Mouse (Mus musculus) kidney, adult 8-10 months (tissue): ENCODE results near the gene Gas2l3.
A peak's percentile ranks its signal among the peaks of the same experiment; 100 is the strongest.

ENCODE experiments used
- DNase-seq, 2 experiments: peaks; one replicate each; pipeline ENCODE4 v3.0.0; 2022

The Gas2l3 gene

DNA sequence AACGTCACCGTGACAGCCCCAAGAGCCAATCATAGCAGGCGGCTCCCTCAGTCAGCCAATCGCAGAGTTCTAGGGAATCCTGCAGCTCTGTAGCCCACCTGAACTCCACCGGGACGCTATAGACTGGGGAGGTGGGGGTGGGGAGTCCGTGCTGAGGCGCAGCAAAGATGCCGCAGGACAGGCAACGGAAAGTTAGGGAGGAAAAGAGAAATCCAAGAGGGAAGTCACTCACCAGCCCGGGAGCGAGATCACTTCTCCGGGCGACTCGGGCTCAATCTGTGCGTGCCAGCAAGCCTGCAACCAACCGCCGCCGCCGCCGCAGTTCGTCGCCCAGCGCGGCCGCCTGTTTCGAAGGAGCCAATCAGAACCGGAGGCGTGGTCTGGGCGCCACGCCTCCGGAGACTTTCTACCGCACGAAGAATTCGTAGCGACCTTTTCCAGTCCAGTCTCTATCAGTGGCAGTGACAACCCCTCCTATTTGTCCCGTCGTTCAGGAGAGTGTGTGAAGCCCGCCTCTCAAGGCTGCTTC is at the start of gene Gas2l3:
TSS of gene Gas2l3 (minus strand) at position 345 of the 529 bp plus-strand sequence.
- peak; percentile 74 to 85 for DNase-seq

DNA sequence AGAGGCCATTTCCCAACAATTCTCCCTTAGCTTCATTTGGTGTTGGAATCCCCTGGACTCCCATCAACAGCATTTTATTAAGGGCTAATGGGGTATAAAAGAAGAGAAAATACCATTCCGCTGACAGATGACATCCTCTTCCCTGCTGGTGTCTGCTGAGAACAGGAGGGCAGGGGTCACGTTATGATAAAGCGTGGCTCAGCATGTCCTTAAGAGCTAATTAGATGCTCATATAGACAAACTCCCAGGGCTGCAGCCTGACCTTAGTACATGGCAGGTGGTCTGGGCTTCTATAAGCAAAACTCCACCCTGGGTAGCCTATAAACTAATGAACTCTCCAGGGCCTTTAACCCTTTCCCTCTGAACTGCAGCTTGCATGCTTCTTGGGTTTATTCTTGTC is 47.6 kb upstream of the Gas2l3 start:
- DNase-seq = no peak

DNA sequence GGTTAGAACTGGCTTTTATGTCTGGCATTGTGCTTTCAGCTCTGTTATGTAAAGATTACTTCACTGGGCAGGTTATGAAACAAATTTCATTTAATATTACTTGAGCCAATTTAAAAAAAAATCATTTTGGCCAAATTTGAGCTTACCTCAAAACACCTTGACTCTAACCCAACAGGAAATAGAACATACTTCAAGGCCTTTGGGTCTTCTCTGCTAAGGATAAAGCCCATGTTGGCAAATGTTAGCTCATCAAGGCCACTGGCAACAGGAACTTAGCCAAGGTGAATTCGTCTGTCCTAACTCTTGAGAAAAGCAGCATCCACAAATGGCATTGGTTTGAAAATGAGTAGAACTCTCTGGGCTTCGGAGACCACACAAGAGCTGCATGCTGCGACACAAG is 46.5 kb upstream of the Gas2l3 start:
- DNase-seq = no peak

DNA sequence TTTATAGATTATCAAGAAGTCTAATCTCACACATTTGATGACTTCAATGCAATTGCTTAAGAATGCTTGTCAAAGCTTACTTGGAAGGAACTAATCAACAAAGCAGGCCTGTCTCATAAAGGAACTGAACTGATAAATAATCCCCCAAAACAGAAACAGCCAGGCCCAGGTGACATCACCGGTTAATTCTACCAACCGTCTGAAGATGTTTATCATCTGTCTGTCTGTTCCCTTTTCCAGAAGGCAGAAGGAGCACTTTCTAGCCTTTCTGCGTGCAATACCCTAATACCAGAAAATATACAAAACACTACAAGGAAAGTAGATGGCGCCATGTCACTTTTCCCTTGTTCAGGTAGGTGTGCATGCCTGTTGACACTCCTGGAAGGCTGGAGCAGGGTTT is 45.7 kb upstream of the Gas2l3 start:
- DNase-seq = no peak

DNA sequence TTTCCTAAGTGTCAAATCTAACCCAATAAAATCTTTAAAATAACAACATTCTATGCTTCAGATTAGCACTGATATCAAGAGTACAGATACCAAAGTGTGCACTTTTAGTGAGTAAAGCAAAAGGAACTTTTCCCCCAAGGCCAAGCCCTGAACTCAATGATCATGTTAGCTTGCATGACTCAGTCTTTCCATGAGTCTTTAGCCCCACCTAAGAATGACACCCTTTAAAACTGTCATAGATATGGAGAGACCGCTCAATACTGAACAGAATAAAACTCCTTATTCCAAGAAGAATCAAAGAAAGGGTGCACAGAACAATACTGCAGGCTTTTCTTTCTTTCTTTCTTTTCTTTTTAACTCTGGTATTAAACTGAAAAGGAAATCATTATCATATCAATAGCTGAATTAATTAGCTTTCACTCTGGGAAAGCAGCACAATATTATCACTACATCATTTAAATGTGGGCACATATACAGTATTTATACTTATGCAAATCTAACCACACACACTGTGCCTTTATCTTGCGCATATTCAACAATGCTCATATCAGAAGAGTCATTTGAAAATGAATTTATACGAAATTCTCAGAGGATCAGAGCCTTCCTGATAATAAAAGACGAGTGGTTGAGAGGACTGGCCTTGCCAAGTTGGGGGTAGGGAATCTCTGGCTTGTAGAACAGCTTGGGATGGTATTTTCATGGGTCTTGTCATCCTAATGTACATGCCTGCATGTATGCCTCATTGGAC is 43.4 kb upstream of the Gas2l3 start:
- no peak for DNase-seq

DNA sequence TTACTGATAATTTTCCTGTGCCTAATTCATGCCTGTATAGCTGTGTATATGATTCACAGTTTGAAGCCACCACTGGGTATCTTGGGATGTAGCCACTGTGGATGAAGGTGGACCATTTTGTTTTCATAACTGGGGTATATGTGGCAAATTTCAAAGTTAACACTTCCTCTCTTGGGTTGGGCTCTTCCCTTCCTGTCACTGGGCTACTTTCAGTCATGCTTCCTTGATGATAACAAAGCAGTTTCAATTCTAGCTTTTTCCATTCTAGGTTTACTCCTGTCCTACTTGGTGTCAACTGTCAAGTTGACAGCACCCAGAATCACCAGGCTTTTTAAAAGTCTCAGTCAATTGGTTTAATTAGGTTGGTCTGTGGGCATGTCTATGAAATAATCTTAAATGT is 41.1 kb upstream of the Gas2l3 start:
- no peak for DNase-seq

DNA sequence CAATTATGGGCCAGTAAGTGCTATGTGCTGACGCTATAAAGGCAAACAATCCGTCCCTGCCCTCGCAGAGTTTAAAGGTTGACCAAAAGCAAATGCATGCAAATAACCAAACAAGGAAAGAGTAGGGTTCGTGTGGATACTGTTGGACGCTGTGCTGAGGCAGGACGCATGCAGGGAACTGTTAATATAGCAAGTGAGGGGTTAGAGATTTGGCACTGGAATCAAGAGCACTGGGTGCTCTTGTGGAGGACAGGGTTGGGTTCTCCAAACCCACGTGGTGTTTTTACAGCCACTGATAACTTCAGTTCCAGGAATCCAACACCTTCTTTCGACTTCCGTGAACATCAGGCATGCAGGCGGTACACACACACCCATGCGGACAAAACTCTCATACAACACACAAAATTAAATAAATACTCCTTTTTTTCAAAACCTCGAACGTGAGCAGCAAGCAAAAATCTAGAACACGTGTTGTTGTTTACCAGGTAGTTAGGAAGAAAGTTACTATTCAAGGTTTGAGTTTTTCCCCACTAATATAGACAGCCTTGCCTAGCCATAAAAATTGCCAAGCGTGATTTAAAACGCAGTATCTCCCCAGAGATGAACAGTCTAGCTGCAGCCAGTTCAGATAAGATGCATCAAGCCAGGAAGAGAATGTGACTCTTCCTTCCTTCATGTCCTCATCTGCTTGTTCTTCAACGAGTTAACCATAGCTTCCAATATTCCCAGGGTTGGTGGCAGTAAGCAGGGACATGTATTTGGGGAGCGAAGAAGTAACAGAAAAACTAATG is 40.2 kb upstream of the Gas2l3 start:
- DNase-seq = no peak

DNA sequence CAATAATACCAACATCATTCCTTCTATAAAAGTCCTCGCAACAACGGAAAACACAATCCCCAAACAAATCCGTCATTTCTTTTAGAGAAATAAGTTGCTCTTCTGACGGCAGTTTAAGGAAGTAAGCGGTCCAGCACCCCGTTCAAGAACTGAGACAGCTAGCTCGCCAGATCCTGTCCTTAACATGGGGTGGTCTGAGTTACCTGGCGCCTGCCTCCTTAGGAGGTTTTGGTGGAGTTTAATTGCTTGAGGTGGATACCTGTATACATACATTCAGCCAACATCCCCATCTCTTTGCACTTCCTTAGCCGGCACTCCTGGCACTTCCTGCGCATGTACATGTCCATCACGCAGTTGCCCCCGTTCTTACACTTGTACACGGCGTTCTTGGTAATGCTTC is 39.3 kb upstream of the Gas2l3 start:
- no peak for DNase-seq

DNA sequence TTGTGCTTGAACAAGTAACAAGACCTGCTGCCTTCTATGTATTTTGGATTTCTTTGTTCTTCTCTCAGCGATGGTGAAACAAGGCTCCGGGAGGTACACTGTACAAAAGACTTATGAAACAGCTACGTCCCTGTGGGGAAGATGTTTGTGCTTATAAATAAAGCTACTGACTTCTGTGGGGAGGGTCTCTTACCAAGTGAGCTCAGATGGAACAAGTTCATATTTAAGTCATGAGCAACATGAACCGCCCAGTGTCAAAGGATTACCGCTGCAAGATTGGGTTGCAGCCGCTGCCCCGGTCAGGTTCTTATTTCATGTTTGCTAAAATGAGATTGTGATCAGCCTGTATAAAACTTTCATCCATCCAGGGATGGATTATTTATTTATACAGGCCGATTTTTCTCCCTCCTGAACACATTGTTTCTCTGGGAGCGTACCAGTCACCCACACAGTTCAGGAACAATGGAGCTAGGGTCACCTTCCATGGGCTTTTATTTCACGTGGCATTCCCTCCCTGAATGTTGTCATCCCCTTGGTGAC is 38.4 kb upstream of the Gas2l3 start:
- DNase-seq = no peak

DNA sequence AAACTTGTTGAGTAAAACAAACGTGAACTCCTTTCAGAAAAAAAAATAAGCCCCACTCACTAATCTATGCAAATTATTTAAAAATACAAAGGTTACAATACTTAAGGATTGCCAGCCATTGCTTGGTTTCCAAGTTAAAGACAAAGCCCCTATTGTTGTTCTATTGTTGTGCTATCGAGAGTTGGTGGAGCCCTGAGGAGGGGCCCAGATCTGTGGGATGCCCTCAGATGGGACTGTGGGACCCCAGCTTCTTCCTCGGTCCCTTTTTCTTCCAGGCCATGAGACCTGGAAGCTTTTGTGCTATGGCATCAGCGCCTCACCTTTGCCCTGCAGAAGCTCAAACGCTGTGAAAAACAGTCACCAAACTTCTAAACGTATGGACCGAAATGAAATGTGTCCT is 37.9 kb upstream of the Gas2l3 start:
- DNase-seq = no peak

DNA sequence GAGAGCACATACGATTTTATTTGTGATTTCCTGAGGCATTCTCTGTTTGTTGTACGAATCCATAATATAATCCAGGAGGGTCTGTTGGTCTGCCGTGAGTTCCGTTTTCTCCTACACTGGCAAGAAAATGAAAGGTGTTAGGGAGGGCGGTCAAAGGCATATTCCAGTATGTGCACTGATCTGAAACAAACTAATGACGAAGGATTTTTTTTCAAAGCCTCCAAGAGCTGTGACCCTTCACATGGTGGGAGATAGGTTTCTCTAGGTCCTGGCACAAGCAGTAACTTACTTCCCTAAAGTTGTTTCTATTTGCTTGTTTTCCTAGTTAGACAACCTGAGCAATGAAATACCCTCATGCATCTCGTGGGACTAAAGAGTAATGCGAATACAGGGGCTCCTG is 35.0 kb upstream of the Gas2l3 start:
- peak in 1 of 2 experiments; percentile 19 for DNase-seq

DNA sequence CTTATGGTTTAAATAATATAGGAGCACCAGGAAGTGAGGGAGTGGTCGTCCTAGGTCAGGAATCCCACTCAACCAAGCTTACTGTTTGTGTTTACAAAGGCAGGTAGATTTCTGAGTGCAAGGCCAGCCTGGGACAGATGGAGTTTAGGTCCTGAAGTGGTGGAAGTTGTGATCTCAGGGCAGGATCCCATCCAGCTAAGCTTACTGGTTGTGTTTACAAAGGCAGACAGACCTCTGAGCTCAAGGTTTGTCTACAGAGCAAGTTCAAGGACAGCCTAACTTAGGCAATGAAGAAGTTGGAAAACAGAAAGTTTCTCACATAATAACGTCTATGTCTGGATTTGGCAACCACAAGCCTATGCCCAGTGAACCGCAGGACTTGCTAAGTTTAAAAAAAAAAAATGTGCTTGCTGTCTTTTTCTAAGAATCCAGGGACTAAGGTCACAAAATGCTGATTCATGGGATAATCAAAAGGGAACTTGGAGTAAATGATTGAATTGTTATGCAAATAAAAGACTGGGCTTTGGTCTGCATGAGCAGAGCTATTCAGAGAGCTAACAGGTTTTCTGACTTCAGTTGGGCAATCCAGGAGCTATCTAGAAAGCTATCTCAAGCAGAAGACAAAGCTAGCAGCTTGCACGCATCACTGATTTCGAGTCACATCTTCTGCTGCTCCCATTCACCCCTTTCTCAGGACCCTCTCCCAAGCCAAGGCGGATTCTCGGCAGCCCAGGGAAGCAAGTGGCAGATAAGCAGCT is 27.0 kb upstream of the Gas2l3 start:
- DNase-seq = peak; percentile 53 to 76

DNA sequence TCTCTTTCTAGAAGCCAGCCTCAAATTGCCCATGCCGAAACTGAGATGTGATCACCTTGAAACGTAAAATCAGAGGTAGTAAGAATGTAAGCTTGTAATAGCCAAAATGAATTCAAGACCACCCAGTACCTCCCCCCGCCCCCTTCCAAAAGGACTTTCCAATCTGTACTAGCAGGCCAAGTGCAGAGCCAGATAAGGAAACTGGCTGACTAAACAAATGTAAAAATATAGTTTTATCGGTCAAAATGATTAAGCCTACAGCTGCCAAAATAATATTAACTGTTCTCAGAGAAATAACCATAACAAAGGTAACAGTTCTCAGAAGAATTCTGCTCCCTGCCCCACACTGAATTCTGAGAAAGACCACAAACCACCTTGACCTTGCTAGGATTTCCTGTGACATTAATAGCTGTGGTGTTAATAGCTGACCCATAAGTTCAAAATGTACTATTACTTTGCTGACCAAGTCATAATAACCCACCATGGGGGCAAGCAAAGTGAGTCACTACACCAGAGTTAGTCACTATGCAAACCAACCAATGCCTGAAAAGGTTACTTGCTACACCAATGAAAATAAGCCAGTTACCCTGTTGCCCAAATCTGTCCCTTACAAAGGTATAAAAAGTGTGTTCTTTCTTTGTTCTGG is 21.1 kb upstream of the Gas2l3 start:
- DNase-seq = peak in 1 of 2 experiments; percentile 39

DNA sequence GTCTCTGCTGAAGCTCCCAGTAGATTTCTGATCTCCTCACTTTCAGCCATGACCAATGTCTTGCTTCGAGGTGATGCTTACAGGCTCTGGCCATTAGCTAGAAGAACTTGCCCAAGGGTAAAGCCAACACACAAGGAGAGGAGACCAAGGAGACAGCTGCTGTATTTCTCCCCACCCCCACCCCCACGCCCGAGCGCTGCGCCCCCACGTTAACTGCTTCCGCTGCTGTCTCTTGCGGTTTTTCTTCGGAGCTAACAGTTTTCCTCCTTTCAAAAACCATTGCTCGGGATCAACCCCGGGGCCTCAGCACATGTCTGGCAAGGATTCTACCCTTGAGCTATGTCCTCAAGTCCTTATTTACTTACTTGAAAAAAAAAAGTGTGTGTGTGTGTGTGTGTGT is 19.1 kb upstream of the Gas2l3 start:
- no peak for DNase-seq

DNA sequence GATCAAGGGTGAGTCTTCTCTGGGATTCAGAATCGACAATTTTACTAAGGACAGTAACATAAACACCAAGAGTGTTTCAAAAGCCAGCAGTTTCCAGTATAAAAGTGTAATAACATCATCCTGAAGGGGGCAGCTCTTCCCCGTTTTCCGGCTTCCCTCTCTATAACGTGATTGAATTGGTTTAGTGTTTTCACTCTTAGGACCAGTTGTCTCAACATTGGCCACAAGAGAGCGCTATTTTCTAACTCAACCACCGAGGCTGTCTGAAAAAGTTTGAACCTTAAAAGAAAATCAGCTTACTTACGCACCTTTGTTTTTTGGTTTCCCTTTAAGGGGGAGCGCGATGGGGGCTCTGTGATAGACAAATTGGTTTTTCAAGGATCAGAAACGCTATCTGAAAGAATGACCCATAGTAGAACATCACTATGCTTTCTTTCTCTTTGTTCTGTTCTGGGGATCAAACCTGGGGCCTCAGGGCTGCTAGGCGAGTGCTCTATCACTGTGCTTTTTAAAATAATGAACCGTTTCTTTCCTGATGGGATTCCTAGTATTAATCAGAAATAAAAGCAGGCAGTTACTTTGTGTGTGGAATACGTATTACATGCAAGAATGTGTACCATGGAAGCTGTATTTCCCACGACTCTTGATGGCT is 18.2 kb upstream of the Gas2l3 start:
- DNase-seq = peak; percentile 68 to 79

DNA sequence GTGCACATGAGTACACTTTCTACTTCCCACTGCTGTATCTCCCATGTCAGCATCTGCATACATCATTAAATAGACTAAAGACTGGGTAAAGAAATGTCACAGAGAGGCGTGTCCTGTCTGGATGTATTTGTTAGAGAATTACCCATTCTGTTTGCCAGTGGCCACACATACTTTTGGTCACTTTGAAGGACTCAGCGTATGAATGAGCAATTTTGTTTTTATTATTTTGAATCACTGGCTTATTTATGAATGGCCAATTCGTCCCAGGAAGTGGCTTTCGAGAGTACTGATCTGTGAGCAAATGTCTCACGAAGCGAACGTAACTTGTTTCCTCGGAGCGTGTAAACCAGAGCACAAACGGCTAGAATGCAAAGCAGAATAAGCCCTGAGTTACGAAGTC is 17.2 kb upstream of the Gas2l3 start:
- DNase-seq = no peak

DNA sequence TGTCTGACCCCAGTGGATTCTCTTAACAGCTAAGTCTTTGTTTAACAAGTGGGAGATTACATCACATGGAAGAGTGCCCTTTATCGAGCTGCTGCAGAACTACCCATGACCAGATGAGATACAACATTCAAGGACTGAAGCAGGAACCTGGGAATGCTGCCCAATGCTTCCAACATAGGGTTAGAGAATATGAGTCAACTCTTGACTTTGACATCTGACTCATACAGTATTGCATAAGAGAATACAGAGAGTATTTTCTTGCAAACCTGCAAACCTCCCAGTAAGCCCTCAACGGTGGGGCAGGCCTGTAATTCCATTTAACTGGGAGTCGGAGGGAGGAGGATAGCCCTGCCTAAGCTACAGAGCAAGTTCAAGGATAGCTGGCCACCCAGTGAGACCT is 15.0 kb upstream of the Gas2l3 start:
- DNase-seq = peak; percentile 42 to 51

DNA sequence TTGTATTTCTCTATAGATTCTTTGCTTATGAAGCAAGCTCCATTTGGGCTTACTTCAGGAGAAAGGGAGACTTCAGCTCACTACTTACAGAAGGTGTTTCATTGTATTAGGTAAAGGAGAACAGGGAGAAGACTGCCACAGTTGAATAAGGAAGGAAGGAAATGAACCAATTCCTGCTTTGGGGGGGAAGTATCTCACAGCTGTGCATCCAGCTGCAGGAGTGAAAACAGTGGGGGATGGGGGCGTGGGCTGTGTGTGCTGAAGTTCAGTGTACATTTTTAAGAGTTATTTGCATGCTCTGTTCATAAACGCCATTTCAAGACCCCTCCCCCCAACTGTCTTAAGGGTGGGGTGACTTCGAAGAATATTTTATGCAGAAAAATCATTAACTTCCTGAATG is 10.0 kb upstream of the Gas2l3 start:
- DNase-seq = no peak

DNA sequence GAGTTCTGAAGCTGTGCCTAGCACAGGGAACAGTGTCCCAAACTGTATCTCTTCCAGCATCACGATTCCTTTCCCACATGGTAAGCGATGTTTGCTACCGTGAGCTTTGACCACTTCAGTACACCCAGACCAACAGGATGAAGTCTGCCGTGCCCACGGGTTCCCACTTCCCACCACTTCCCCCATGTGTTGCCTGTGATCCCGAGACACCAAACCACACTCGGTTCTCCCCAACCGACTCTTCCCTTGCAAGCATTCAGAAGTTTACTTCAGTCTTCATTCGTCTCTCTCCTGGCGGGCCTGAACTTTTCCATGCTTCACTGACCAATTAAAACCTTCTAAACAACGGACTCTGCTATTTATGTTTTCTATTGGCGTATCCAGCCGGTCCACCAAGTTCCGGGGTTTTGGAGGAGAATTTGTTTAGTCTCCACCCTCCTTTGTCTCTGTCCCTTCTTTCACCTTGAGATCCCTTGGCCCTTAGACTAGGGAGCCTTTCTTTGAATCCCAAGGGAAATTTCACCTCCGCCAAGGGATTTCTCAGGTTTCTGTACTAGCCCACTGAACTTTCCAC is 9.4 kb upstream of the Gas2l3 start:
- DNase-seq = no peak

DNA sequence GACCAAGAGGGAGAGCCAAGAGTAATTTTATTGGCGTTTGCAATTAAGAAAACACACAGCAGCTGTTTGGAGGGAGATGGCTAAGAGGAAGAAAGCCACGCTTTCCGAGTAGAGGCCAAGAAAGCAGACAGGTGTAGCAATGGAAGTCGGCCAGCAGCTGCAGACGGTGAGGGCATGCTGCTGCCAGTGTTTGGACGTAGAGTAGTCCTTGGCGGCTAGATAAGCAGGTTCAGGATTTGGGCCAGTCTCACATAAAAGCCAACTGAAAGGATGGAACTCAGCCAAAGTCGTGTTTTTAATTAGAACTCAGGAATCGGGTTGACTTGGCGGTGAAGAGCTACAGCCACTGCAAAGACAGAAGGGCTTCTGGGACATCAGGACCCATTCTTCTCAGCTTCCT is 6.6 kb upstream of the Gas2l3 start:
- no peak for DNase-seq

DNA sequence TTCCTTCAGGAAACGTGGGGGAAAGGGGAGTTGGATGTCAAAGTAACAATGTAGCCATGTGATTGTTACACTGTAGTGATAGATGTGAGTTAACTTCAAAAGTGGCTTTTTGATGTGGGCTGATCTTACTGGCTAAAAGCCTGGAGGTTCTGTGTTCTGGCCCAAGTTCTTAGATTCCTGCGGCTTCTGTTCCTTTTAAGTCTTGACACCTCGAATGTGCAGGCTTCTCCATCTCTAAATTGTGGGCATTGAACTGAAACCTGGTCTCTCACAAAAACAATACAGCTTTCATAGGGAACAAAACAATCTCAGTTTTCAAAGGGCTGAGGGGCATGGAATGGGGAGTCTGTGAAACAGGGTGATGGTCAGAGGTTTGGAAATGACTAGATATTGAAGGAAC is 614 bp upstream of the Gas2l3 start:
- DNase-seq = no peak
